Mouse (Mus musculus): ENCODE data around the gene Nptx2. TPM values are rescaled to one million over a fixed set of nuclear protein-coding genes. Genes with fewer than 3 reads are reported as not detected.

Gene Nptx2
- polyA plus RNA-seq, 1 experiment from 2014 or later = 1.8 TPM

DNA sequence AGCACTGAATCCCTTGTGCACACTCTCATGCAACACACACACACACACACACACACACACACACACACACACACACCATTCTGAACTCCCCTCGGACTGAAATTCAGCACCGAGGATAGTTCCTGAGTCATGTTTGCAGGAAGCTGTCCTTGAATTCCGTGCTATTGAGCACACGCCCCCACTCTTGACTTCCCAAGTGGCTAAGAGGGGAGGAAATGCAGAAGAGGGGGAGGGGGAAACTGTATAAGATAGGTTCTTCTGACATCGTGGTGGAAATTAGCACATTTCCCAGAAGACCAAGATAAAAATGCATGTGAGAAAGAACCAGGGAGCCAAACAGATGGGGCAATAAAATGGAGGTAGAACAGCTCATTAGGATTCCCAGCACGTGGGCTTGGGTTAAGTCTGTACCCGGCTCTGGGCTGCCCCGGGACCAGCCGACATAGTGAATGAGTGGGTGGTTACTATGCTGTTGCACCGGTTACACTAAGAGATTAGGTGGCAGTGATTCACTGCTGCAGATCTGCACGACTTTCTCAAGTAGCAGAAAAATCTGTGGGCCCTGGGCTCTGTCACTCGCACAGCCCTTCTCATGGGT is 2.9 kb upstream of the Nptx2 start:
- no peaks in the 10 kb centered on the region for H3K9me3 ChIP-seq
- H3K36me3 ChIP-seq = no peaks in the 10 kb centered on the region
- H3K27me3 ChIP-seq = peaks cover 35% of the 10 kb centered on the region
- ATAC-seq (ENCODE audit: low FRiP score, low read depth) = peak; percentile 68
- no peak overlapping the region for H3K9ac ChIP-seq (replicated peaks)
- 14% methylated on average over 12 of the region's 12 CpGs for whole genome bisulfite sequencing
- peak overlapping the region; percentile 28 for H3K4me2 ChIP-seq (replicated peaks)
- H3K27ac ChIP-seq (replicated peaks) = peak overlapping the region; percentile 71
- H3K4me1 ChIP-seq = peaks cover 30% of the 10 kb centered on the region
- no peak overlapping the region for H3K4me3 ChIP-seq

DNA sequence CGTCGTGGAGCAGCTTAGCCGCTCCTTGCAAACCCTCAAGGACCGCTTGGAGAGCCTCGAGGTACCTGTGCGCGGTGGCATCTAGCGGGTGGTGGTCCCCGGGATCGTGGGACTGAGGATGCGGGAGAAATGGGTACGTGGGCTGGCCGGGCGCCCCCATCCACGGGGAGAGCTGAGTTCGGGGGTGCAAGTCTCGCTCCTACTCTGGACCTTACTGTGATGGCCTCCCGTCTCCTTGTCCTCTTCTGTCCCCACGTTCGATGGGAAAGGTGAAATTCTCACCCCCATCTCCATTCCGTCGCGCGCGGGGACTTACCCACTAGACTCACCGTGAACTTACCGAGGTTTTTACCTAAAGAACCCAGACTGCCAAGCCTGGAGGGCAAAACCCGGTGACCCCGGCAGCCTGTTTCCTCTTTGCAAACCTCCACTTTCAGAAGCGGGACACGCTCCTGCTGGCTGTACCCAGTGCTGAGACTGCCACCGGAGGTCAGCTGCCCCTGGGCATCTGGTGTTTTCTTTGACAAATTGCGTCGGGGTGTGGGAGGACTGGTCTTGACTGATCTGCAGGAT is 807 bp downstream of the Nptx2 start:
- Histone ChIP-seq H3K4me3 (peak overlapping the region; percentile 42), H3K27ac (replicated peaks) (peak overlapping the region; percentile 21; the same call in 1 of the 2 replicates), H3K36me3 (no peaks in the 10 kb centered on the region), H3K9me3 (no peaks in the 10 kb centered on the region), H3K4me1 (peaks cover 44% of the 10 kb centered on the region), H3K9ac (replicated peaks) (peak overlapping the region; percentile 49), H3K4me2 (replicated peaks) (peak overlapping the region; percentile 56), H3K27me3 (peaks cover 70% of the 10 kb centered on the region)
- no peak for ATAC-seq (ENCODE audit: low FRiP score, low read depth)
- under 1% methylated on average over 34 of the region's 34 CpGs for WGBS

- ATAC-seq (ENCODE audit: low FRiP score, low read depth) = no peak
- Histone ChIP-seq H3K27ac (replicated peaks) (no peak overlapping the region), H3K4me1 (peaks cover 39% of the 10 kb centered on the region), H3K36me3 (no peaks in the 10 kb centered on the region), H3K4me3 (peak overlapping the region; percentile 37; the same call in 1 of the 2 replicates), H3K4me2 (replicated peaks) (peak overlapping the region; percentile 62), H3K9ac (replicated peaks) (peak overlapping the region; percentile 51; the same call in 1 of the 2 replicates), H3K9me3 (no peaks in the 10 kb centered on the region), H3K27me3 (peaks cover 74% of the 10 kb centered on the region)
- 9% methylated on average over 9 of the region's 9 CpGs for WGBS
Observed at GRCm38 (mm10) chr5:144547333-144547878, 1.7 kb downstream of the Nptx2 start.

GRCm38 (mm10) chr5:144548079-144548631 is 2.5 kb downstream of the Nptx2 start:
- peaks cover 32% of the 10 kb centered on the region for H3K4me1 ChIP-seq
- H3K4me2 ChIP-seq (replicated peaks) = peak overlapping the region; percentile 62
- peak overlapping the region; percentile 37 for H3K4me3 ChIP-seq
- no peak overlapping the region for H3K27ac ChIP-seq (replicated peaks)
- ATAC-seq (ENCODE audit: low FRiP score, low read depth) = 0 out of 2 replicates have a peak, but pooled peaks have one; percentile 4
- peak overlapping the region; percentile 51 for H3K9ac ChIP-seq (replicated peaks)
- H3K36me3 ChIP-seq = no peaks in the 10 kb centered on the region
- peaks cover 73% of the 10 kb centered on the region for H3K27me3 ChIP-seq
- WGBS = 1% methylated on average over 21 of the region's 21 CpGs
- no peaks in the 10 kb centered on the region for H3K9me3 ChIP-seq

GRCm38 (mm10) chr5:144550003-144550402 is 4.3 kb downstream of the Nptx2 start:
- H3K9me3 ChIP-seq = no peaks in the 10 kb centered on the region
- H3K9ac ChIP-seq (replicated peaks) = no peak overlapping the region
- H3K4me3 ChIP-seq = no peak overlapping the region
- H3K36me3 ChIP-seq = no peaks in the 10 kb centered on the region
- peaks cover 32% of the 10 kb centered on the region for H3K4me1 ChIP-seq
- WGBS = 88% methylated on average over 9 of the region's 9 CpGs
- H3K27me3 ChIP-seq = peaks cover 74% of the 10 kb centered on the region
- H3K27ac ChIP-seq (replicated peaks) = no peak overlapping the region
- no peak overlapping the region for H3K4me2 ChIP-seq (replicated peaks)
- no peak for ATAC-seq (ENCODE audit: low FRiP score, low read depth)

DNA sequence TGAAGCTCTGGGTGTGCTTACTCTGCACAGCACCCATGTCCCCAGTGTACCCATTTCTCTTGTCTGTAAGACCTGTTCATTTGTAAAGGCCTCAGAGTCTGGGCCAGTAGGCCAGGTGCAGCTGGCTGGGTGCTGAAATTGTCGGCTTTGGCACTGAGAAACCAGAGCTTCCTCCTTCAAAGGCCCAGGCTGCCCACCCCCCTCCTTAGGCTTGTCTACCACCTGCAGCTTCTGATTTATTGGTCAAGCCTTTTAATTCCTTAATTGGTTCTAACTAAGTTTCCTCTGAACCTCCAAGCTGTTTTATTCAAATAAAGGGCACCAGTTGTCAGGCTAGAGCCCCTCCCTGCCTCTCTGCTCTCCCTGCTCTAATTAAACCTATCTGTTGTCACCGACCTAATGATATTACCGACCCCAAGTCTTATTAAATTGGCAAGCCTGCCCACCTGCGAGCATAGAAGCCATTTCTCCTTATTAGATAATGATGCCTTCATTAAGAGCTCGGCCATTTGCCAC is 5.0 kb downstream of the Nptx2 start:
- no peaks in the 10 kb centered on the region for H3K9me3 ChIP-seq
- H3K4me1 ChIP-seq = peaks cover 32% of the 10 kb centered on the region
- H3K27me3 ChIP-seq = peaks cover 67% of the 10 kb centered on the region
- no peak overlapping the region for H3K9ac ChIP-seq (replicated peaks)
- H3K27ac ChIP-seq (replicated peaks) = no peak overlapping the region
- H3K4me3 ChIP-seq = no peak overlapping the region
- 59% methylated on average over 5 of the region's 5 CpGs for WGBS
- no peak for ATAC-seq (ENCODE audit: low FRiP score, low read depth)
- H3K36me3 ChIP-seq = no peaks in the 10 kb centered on the region
- H3K4me2 ChIP-seq (replicated peaks) = no peak overlapping the region

GRCm38 (mm10) chr5:144556710-144557109 is 11.0 kb downstream of the Nptx2 start:
- Histone ChIP-seq H3K4me2 (replicated peaks) (no peak overlapping the region; the same call in 1 of the 2 replicates), H3K4me3 (no peak overlapping the region), H3K36me3 (no peaks in the 10 kb centered on the region), H3K4me1 (peaks cover 26% of the 10 kb centered on the region), H3K9ac (replicated peaks) (no peak overlapping the region), H3K27ac (replicated peaks) (peak overlapping the region; percentile 76), H3K27me3 (peaks cover 11% of the 10 kb centered on the region), H3K9me3 (no peaks in the 10 kb centered on the region)
- 15% methylated on average over 9 of the region's 10 CpGs for WGBS
- ATAC-seq (ENCODE audit: low FRiP score, low read depth) = peak; percentile 82

DNA sequence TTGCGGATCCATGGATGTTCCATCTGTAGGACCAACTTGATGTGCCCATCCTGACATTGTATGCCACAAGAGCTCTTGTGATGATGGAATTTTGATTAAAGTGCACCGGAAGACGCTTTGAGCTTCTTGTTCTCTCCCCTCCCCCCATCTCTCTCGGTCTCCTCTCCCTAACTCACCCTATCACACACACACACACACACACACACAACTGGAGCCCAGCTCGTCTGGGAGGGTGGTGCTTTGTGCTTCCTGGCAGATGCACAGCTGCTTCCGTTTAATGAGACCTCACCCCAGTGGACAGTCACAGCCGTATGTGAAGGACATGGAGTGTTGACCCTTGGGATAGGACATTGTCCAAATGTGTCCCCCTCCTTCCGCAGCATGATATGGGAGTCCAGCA is 11.7 kb downstream of the Nptx2 start:
- WGBS = 54% methylated on average over 8 of the region's 8 CpGs
- Histone ChIP-seq H3K9ac (replicated peaks) (no peak overlapping the region), H3K36me3 (no peaks in the 10 kb centered on the region), H3K4me3 (no peak overlapping the region), H3K27ac (replicated peaks) (peak overlapping the region; percentile 76), H3K27me3 (peaks cover 8% of the 10 kb centered on the region), H3K4me1 (peaks cover 26% of the 10 kb centered on the region), H3K9me3 (no peaks in the 10 kb centered on the region), H3K4me2 (replicated peaks) (no peak overlapping the region)
- ATAC-seq (ENCODE audit: low FRiP score, low read depth) = 0 out of 2 replicates have a peak, but pooled peaks have one; percentile 39

GRCm38 (mm10) chr5:144558481-144558880 is 12.8 kb downstream of the Nptx2 start:
- Histone ChIP-seq H3K9me3 (no peaks in the 10 kb centered on the region), H3K36me3 (no peaks in the 10 kb centered on the region), H3K4me3 (no peak overlapping the region), H3K4me2 (replicated peaks) (no peak overlapping the region), H3K27me3 (peaks cover 2% of the 10 kb centered on the region), H3K4me1 (peaks cover 26% of the 10 kb centered on the region), H3K27ac (replicated peaks) (no peak overlapping the region), H3K9ac (replicated peaks) (no peak overlapping the region)
- ATAC-seq (ENCODE audit: low FRiP score, low read depth) = no peak

- Histone ChIP-seq H3K4me2 (replicated peaks) (no peak overlapping the region), H3K36me3 (no peaks in the 10 kb centered on the region), H3K27me3 (no peaks in the 10 kb centered on the region; the same call in 1 of the 2 replicates), H3K9me3 (no peaks in the 10 kb centered on the region), H3K4me3 (no peak overlapping the region), H3K27ac (replicated peaks) (no peak overlapping the region), H3K4me1 (no peaks in the 10 kb centered on the region), H3K9ac (replicated peaks) (no peak overlapping the region)
- ATAC-seq (ENCODE audit: low FRiP score, low read depth) = no peak
- WGBS = 71% methylated on average over 4 of the region's 4 CpGs
Observed at GRCm38 (mm10) chr5:144565739-144566138, 20.0 kb downstream of the Nptx2 start.

GRCm38 (mm10) chr5:144585100-144585499 is 39.4 kb downstream of the Nptx2 start:
- ATAC-seq (ENCODE audit: low FRiP score, low read depth) = no peak
- Histone ChIP-seq H3K27ac (replicated peaks) (no peak overlapping the region), H3K4me3 (no peak overlapping the region), H3K36me3 (no peaks in the 10 kb centered on the region), H3K4me2 (replicated peaks) (no peak overlapping the region), H3K9ac (replicated peaks) (no peak overlapping the region), H3K27me3 (no peaks in the 10 kb centered on the region), H3K9me3 (peaks cover 17% of the 10 kb centered on the region; the same call in 1 of the 2 replicates), H3K4me1 (no peaks in the 10 kb centered on the region)
- WGBS = 92% methylated on average over 5 of the region's 5 CpGs
